Mouse (Mus musculus) midbrain, embryonic 12.5 days (tissue): Measurements from ENCODE around the gene Prkn. TPM values are rescaled to one million over a fixed set of nuclear protein-coding genes. Genes with fewer than 3 reads are reported as not detected.
A peak's percentile ranks its signal among the peaks of the same experiment; 100 is the strongest.

Experiments used
- ATAC-seq: fragments of 200-750 bp; cut with Nextera tagmentation; 2 replicates; pipeline ENCODE4 v1.8.0; 2017; ENCODE audit warnings: low read depth, moderate TSS enrichment, moderate library complexity; ENCODE audit not compliant: low FRiP score
- H3K27ac ChIP-seq: fragments of 300-500 bp; sonication (generic); replicated peaks from 2 replicates; pipeline ENCODE4 v1.5.1; 2016; ENCODE audit warnings: mild to moderate bottlenecking
- H3K27me3 ChIP-seq: fragments of 300-500 bp; sonication (generic); 2 replicates; pipeline ENCODE4 v1.6.1; 2016; ENCODE audit warnings: mild to moderate bottlenecking
- H3K36me3 ChIP-seq: fragments of 300-500 bp; sonication (generic); 2 replicates; pipeline ENCODE4 v1.6.1; 2016
- H3K4me1 ChIP-seq: fragments of 300-500 bp; sonication (generic); 2 replicates; pipeline ENCODE4 v1.6.1; 2016
- H3K4me2 ChIP-seq: fragments of 300-500 bp; sonication (generic); replicated peaks from 2 replicates; pipeline ENCODE4 v1.6.1; 2016; ENCODE audit warnings: mild to moderate bottlenecking, moderate library complexity
- H3K4me3 ChIP-seq: fragments of 300-500 bp; sonication (generic); 2 replicates; pipeline ENCODE4 v1.5.1; 2016; ENCODE audit warnings: mild to moderate bottlenecking
- H3K9ac ChIP-seq: fragments of 300-500 bp; sonication (generic); replicated peaks from 2 replicates; pipeline ENCODE4 v1.6.1; 2016; ENCODE audit warnings: mild to moderate bottlenecking, moderate library complexity
- H3K9me3 ChIP-seq: fragments of 300-500 bp; sonication (generic); 2 replicates; pipeline ENCODE4 v1.6.1; 2016; ENCODE audit warnings: mild to moderate bottlenecking
- WGBS: fragments of 180-500 bp; shearing (Covaris S2); methylation state at CpG from one replicate; pipeline ENCODE4 v1.1.7; 2016; 5-methylcytosine and 5-hydroxymethylcytosine counted together
- polyA plus RNA-seq: library from polyadenylated mRNA; unstranded; fragments of >200 nt; fragmentation: Nextera tagmentation; extraction: Ambion mirVana; gene quantifications from 2 replicates; pipeline ENCODE4 v1.2.1, GENCODE M21; 2016

The Prkn gene
- polyA plus RNA-seq, 1 experiment from 2014 or later, result 2.1 TPM

- Histone ChIP-seq H3K9me3 (no peaks in the 10 kb centered on the region), H3K27me3 (no peaks in the 10 kb centered on the region), H3K4me2 (no peak overlapping the region), H3K27ac (no peak overlapping the region), H3K4me3 (no peak overlapping the region), H3K36me3 (no peaks in the 10 kb centered on the region), H3K9ac (no peak overlapping the region), H3K4me1 (no peaks in the 10 kb centered on the region)
- ATAC-seq, result no peak
- WGBS, result 79% methylated on average over 2 of the region's 2 CpGs
These were observed 183.2 kb downstream of the Prkn start for GRCm38 (mm10) chr17:11023371-11023770.

GRCm38 (mm10) chr17:11029348-11029747 is 189.2 kb downstream of the Prkn start:
- Histone ChIP-seq H3K4me1 (no peaks in the 10 kb centered on the region), H3K9me3 (no peaks in the 10 kb centered on the region), H3K36me3 (no peaks in the 10 kb centered on the region), H3K9ac (no peak overlapping the region), H3K4me3 (no peak overlapping the region), H3K27me3 (no peaks in the 10 kb centered on the region), H3K27ac (no peak overlapping the region), H3K4me2 (no peak overlapping the region)
- 94% methylated on average over 4 of the region's 4 CpGs for WGBS
- ATAC-seq, result no peak

- H3K4me3 ChIP-seq, result no peak overlapping the region
- no peak overlapping the region for H3K27ac ChIP-seq
- no peak for ATAC-seq
- H3K27me3 ChIP-seq, result no peaks in the 10 kb centered on the region
- H3K9ac ChIP-seq, result no peak overlapping the region
- H3K36me3 ChIP-seq, result no peaks in the 10 kb centered on the region
- no peak overlapping the region for H3K4me2 ChIP-seq
- H3K9me3 ChIP-seq, result no peaks in the 10 kb centered on the region
- no peaks in the 10 kb centered on the region for H3K4me1 ChIP-seq
- WGBS, result 91% methylated on average over 4 of the region's 4 CpGs
These were observed 190.8 kb downstream of the Prkn start for GRCm38 (mm10) chr17:11030936-11031335.

GRCm38 (mm10) chr17:11032366-11032765 is 192.2 kb downstream of the Prkn start:
- Histone ChIP-seq H3K36me3 (no peaks in the 10 kb centered on the region), H3K27ac (no peak overlapping the region), H3K4me1 (no peaks in the 10 kb centered on the region), H3K9ac (no peak overlapping the region), H3K27me3 (no peaks in the 10 kb centered on the region), H3K9me3 (no peaks in the 10 kb centered on the region), H3K4me2 (no peak overlapping the region), H3K4me3 (no peak overlapping the region)
- 82% methylated on average over 2 of the region's 2 CpGs for WGBS
- no peak for ATAC-seq

- Histone ChIP-seq H3K9me3 (no peaks in the 10 kb centered on the region), H3K9ac (no peak overlapping the region), H3K4me2 (no peak overlapping the region), H3K27me3 (no peaks in the 10 kb centered on the region), H3K36me3 (no peaks in the 10 kb centered on the region), H3K4me3 (no peak overlapping the region), H3K27ac (no peak overlapping the region), H3K4me1 (no peaks in the 10 kb centered on the region)
- 52% methylated on average over 2 of the region's 2 CpGs for WGBS
- ATAC-seq, result no peak
These were observed 193.4 kb downstream of the Prkn start for GRCm38 (mm10) chr17:11033594-11033993.

GRCm38 (mm10) chr17:11038272-11038671 is 198.1 kb downstream of the Prkn start:
- 88% methylated on average over 1 of the region's 1 CpGs for WGBS
- Histone ChIP-seq H3K9me3 (no peaks in the 10 kb centered on the region), H3K27me3 (no peaks in the 10 kb centered on the region), H3K27ac (no peak overlapping the region), H3K9ac (no peak overlapping the region), H3K4me3 (no peak overlapping the region), H3K4me1 (no peaks in the 10 kb centered on the region), H3K4me2 (no peak overlapping the region), H3K36me3 (no peaks in the 10 kb centered on the region)
- no peak for ATAC-seq

- no peaks in the 10 kb centered on the region for H3K27me3 ChIP-seq
These were observed 218.8 kb downstream of the Prkn start for GRCm38 (mm10) chr17:11058986-11059385.

GRCm38 (mm10) chr17:11067076-11067703 is 227.0 kb downstream of the Prkn start:
- peak overlapping the region; percentile 20 for H3K4me3 ChIP-seq
- peak; percentile 60 for ATAC-seq
- 2% methylated on average over 16 of the region's 16 CpGs for WGBS
- peak overlapping the region; percentile 48 for H3K4me2 ChIP-seq
- peak overlapping the region; percentile 78 for H3K27ac ChIP-seq
- H3K4me1 ChIP-seq, result peaks cover 22% of the 10 kb centered on the region
- H3K9me3 ChIP-seq, result no peaks in the 10 kb centered on the region
- H3K27me3 ChIP-seq, result no peaks in the 10 kb centered on the region
- H3K9ac ChIP-seq, result 0 out of 2 replicates have a peak overlapping the region, but pooled peaks have one; percentile 16
- H3K36me3 ChIP-seq, result no peaks in the 10 kb centered on the region

More at GRCm38 (mm10) chr17:11058986-11059385, 218.8 kb downstream of the Prkn start:
- ATAC-seq, result no peak
- no peak overlapping the region for H3K27ac ChIP-seq
- WGBS, result 92% methylated on average over 1 of the region's 1 CpGs
- no peak overlapping the region for H3K4me2 ChIP-seq
- no peaks in the 10 kb centered on the region for H3K9me3 ChIP-seq
- H3K4me3 ChIP-seq, result no peak overlapping the region
- no peaks in the 10 kb centered on the region for H3K4me1 ChIP-seq
- H3K9ac ChIP-seq, result no peak overlapping the region
- no peaks in the 10 kb centered on the region for H3K36me3 ChIP-seq

- ATAC-seq, result peak; percentile 93
- Histone ChIP-seq H3K27me3 (no peaks in the 10 kb centered on the region), H3K4me2 (peak overlapping the region; percentile 48), H3K9me3 (no peaks in the 10 kb centered on the region), H3K27ac (peak overlapping the region; percentile 78), H3K9ac (0 out of 2 replicates have a peak overlapping the region, but pooled peaks have one; percentile 24), H3K4me1 (peaks cover 22% of the 10 kb centered on the region), H3K36me3 (no peaks in the 10 kb centered on the region), H3K4me3 (peak overlapping the region; percentile 9)
- WGBS, result 2% methylated on average over 14 of the region's 14 CpGs
These were observed 227.7 kb downstream of the Prkn start for GRCm38 (mm10) chr17:11067704-11068475.

GRCm38 (mm10) chr17:11070996-11071395 is 230.8 kb downstream of the Prkn start:
- Histone ChIP-seq H3K4me1 (peaks cover 34% of the 10 kb centered on the region), H3K9me3 (no peaks in the 10 kb centered on the region), H3K27ac (no peak overlapping the region), H3K27me3 (peaks cover 4% of the 10 kb centered on the region; the same call in 1 of the 2 replicates), H3K36me3 (no peaks in the 10 kb centered on the region), H3K9ac (no peak overlapping the region), H3K4me3 (no peak overlapping the region), H3K4me2 (no peak overlapping the region)
- no peak for ATAC-seq

GRCm38 (mm10) chr17:11076319-11076903 is 236.2 kb downstream of the Prkn start:
- Histone ChIP-seq H3K4me3 (no peak overlapping the region), H3K9ac (no peak overlapping the region), H3K27me3 (peaks cover 4% of the 10 kb centered on the region; the same call in 1 of the 2 replicates), H3K27ac (no peak overlapping the region), H3K4me1 (peaks cover 18% of the 10 kb centered on the region), H3K36me3 (no peaks in the 10 kb centered on the region), H3K9me3 (no peaks in the 10 kb centered on the region), H3K4me2 (no peak overlapping the region)
- peak; percentile 56; the same call in 1 of the 2 replicates for ATAC-seq
- 33% methylated on average over 6 of the region's 6 CpGs for WGBS

- Histone ChIP-seq H3K9me3 (no peaks in the 10 kb centered on the region), H3K27ac (no peak overlapping the region), H3K4me1 (peaks cover 5% of the 10 kb centered on the region; the same call in 1 of the 2 replicates), H3K27me3 (no peaks in the 10 kb centered on the region), H3K36me3 (no peaks in the 10 kb centered on the region), H3K9ac (no peak overlapping the region), H3K4me3 (no peak overlapping the region), H3K4me2 (no peak overlapping the region)
- 59% methylated on average over 1 of the region's 1 CpGs for WGBS
- ATAC-seq, result no peak
These were observed 246.3 kb downstream of the Prkn start for GRCm38 (mm10) chr17:11086492-11086891.
